Mouse (Mus musculus) embryonic fibroblast, embryonic 13.5 days (primary cell): ENCODE results near the gene Sphk2.

Experiments used
- CTCF ChIP-seq: IDR thresholded peaks from 2 replicates; pipeline ENCODE4 v1.5.1; 2011; ENCODE audit warnings: mild to moderate bottlenecking, control low read depth, low read length, moderate library complexity, borderline replicate concordance; ENCODE audit not compliant: insufficient read depth
- POLR2A ChIP-seq: IDR thresholded peaks from 2 replicates; pipeline ENCODE4 v1.6.1; 2011; ENCODE audit warnings: low read depth, mild to moderate bottlenecking, control low read depth, low read length, moderate library complexity

DNA sequence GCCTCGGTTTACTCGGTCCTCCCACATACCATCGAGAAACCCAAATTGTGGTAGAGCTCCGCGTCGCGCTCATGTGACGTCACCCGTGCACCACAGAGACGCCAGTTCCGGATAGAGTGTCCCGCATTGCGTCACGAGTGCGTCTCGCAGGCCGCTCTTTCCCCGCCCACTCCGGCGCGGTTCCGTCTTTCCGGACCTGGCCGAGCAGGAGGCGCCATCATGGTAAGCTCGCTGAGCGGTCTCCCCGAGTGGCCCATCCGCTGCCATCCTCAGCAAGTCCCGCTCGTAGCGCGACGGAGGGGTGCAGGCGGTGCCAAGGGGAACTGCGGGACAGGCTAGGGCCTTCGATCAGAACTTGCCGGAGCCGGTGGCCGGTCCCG is at the start of gene Sphk2:
- TF ChIP-seq POLR2A (peak; percentile 99), CTCF (no peak)
